Mouse (Mus musculus): ENCODE results near the gene Slc35f5.
A peak's percentile ranks its signal among the peaks of the same experiment; 100 is the strongest.

The Slc35f5 gene

DNA sequence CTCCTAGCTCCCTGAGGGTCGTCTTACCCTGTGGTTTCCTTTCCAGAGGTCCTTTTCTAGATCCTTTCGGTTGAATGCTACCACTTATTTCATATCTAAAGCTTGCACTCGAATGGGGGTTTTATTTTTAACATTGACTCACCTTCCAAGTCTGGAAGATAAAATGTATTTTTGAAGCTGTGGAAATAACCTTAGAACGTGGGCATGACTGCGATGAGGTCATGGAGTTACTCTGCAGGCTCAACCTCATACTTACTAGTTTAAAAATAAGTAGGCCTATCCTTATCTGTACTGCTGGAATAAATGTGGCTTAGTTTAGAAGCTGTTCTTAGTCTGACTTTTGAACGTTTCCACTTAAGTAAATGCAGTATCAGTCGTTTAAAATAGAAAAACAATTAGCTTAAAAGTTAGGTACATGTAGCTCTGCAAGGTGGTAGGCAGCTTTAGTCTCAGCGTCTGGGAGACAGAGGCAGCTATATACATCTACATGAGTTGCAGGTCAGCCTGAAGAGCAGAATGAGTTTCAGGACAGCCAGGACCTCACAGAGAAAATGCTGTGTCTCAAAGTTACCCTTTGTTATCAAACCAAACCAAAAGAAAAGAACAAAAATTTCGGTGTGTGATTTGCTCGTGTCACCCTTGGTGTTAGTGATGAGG is 15.2 kb downstream of the Slc35f5 start:
- DNase-seq (ENCODE audit: low spot score), result no peak

DNA sequence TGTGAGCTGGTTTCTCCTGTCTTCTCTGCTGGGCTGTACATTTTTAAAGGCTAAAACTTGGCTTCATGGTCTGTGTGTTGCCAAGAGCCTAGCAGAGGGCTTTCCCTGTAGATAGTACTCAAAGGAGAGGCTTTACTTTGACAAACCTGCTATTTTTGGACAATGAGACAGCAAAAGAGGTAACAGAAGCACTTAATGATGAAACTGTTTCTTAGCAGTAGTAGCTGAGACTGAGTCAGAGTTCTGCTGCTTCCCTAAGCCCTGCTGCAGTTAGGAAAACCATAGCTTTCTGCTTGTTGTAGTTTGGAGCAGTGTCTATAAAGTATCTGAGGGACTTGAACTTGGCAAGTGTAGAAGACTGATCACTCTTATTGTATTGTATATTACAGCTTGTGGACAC is 16.6 kb downstream of the Slc35f5 start:
- no peak for DNase-seq (ENCODE audit: low spot score)

DNA sequence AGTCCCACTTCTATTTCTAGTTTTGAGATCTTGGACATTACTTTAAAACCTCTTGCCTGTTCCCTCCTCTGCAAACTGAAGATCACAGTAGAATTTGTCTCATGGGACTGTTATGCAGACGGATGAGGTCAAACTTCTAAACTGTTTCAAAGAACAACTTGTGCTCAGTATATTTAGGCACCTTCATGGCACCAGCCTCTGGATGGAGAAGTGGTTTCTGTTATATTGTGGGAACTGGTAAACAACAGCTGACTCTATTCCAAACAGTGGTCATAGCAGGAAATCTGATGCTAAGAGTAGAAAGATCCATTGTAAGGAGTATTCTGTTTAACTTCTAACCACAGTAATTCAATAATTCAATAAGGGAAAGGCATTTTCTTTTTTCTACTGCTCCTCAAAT is 17.7 kb downstream of the Slc35f5 start:
- no peak for DNase-seq (ENCODE audit: low spot score)

DNA sequence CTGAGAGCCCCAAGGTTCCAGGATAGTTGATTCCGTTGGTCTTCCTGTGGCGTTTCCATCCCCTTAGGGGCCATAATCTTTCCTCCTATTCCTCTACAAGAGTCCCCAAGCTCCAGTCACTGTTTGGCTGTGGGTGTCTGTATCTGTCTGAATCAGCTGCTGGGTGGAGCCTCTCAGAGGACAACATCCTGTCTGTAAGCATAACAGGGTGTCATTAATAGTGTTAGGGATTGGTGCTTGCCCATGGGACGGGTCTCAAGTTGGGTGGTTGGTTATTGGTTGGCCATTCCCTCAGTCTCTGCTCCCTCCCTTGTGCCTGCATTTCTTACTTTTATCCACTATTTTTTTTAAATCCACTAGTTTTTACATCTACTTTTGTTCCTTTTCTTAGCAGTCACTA is 20.7 kb downstream of the Slc35f5 start:
- DNase-seq (ENCODE audit: low spot score), result no peak

DNA sequence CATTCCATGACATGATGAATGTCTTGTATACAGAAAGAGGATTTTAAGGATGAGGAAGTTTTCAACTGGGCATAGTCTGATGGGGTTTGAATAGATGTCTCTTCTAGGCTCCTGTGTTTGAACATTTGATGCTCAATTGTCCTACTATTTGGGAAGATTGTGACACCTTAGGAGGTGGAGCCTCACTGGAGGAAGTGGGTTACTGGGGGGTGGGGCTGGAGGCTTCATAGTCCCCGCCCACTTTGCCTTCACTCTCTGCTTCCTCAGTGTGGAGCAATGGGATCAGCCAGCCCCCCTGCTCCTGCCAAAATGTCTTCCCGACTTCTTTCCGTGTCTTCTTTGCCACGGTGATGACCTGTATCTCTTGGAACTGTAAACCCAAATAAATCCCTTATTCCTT is 43.2 kb downstream of the Slc35f5 start:
- no peak for DNase-seq (ENCODE audit: low spot score)

DNA sequence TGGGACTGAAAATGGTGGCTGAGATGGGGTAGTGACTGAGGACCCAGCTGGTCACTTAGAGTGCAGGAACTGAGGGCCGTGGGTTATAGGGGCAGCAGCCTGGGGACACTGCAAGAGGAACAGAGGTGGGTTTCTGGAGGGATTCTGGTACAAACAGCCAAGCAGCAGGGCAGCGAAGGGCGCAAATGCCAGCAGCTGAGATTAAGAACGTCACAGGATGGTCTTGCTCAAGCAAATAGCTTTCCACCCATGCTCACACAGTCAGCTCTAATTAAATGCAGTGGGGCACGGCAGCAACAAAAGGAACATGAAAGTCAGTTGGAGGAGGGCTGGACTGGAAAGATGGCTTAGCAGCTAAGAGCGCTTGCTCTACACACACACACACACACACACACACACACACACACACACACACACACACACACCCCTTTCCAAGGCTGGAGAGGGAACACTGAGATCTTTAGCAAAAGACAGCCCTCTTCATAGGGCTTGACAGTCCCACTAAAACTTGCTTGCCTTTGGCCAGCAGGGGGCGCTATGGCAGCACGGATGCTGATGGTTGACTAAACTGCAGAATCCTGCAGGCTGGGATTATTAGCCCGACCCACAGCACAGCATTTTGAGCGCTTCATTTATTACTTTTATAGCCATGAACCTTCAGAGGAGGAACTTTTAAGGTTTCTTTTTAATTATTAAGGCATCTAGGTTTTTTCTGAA is 46.9 kb downstream of the Slc35f5 start:
- peak; percentile 93 for DNase-seq (ENCODE audit: low spot score)

DNA sequence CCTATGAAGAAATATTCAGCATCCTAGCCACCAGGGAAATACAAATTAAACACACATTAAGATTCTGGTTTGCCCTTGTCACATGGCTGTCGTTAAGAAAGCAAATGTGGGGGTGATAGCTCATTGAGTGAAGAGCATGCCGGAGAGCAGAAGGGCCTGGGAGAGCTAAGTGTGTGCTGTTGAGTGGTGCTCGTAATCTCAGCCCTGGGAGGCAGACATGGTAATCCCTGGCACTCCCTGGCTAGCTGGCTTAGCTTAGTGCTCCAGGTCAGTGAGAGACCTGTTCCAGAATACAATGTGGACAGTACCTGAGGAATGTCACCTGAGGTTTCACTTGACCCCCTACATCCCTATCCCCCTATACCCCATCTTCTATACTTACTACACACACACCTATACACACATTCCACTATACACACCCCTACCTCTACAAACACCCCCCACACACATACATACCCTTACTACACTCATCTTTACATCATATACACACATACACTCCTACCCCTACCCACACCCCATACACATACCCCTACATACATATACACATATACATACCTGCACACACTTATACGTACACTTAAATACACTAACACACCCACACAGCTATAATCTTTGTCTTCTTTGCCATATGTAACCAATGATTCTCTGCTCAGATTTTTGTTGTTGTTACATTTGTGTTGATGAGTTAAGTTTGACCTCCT is 64.1 kb downstream of the Slc35f5 start:
- DNase-seq (ENCODE audit: low spot score), result no peak

DNA sequence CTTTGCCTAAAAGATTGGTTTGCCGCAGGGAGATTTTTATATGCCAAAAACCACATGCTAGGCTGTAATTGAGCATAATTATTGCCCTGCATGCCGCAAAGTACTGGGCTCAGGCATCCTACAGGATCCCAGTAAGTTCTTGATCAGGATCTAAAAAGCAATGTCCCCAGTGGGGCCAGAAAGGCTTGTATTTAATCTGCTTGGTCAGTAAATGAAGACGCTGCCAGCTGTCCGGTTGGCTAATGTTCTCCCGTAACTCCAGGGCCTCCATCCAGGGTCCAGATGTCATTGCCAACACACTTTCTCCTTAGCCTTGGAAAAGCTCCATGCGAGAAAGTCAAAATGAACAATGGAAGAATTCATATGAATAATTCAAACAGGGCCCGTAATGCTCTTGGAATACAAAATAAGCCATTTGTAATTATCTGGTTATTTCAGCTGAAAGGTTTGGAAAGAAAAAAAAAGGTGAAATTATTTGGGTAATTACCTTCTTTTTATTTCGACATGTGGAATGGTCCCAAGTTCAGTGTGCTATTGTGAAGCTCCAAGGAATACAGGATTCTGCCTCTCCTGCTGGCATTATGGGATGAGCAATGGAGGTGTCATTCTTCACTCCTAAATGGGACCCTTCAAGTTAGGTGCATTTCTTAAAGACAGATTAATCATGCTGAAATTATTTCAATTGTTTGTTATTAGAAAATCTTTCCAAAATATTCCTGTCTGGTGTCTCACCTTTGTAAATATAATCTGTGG is 79.3 kb downstream of the Slc35f5 start:
- no peak for DNase-seq (ENCODE audit: low spot score)

DNA sequence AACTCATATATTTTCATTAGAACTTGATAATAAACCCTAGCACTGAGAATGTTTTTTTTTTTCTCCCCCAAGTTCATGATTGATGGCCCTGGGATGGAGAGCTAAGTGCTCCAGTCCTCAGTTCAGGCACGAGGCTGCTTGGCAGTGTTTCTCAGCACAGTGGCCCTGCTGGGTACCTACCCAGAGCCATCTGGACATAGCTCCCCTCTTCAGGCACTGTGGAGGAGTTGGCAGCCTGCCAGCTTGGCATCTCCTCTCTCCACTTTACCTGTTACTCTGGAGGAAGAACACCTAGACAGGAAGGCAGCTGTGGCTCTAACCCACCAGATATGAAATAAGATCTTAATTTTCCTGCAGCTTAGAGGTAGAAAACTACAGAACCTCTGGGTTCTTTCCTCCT is 83.2 kb downstream of the Slc35f5 start:
- DNase-seq (ENCODE audit: low spot score), result no peak

Data from embryo, embryonic 10.5 days (tissue).